Mouse (Mus musculus): ENCODE results near the gene Rxrg. TPM values are rescaled to one million over a fixed set of nuclear protein-coding genes. Genes with fewer than 3 reads are reported as not detected.

The Rxrg gene
- polyA plus RNA-seq, 1 experiment from 2014 or later = 5.1 TPM

GRCm38 (mm10) chr1:167617131-167617530 lies 18.9 kb downstream of the Rxrg start:
- WGBS = 86% methylated on average over 14 of the region's 14 CpGs
- H3K9me3 ChIP-seq = no peaks in the 10 kb centered on the region
- H3K27me3 ChIP-seq (ENCODE audit: insufficient read depth, poor library complexity, severe bottlenecking) = no peaks in the 10 kb centered on the region
- H3K4me1 ChIP-seq (replicated peaks) = peaks cover 6% of the 10 kb centered on the region; the same call in 1 of the 2 replicates
- H3K36me3 ChIP-seq = no peaks in the 10 kb centered on the region
- H3K4me3 ChIP-seq = no peak overlapping the region
- H3K27ac ChIP-seq = no peak overlapping the region
- DNase-seq (ENCODE audit: low spot score) = no peak

GRCm38 (mm10) chr1:167617995-167618489 lies 19.9 kb downstream of the Rxrg start:
- no peaks in the 10 kb centered on the region for H3K36me3 ChIP-seq
- H3K9me3 ChIP-seq = no peaks in the 10 kb centered on the region
- H3K4me1 ChIP-seq (replicated peaks) = peaks cover 6% of the 10 kb centered on the region; the same call in 1 of the 2 replicates
- WGBS = 80% methylated on average over 18 of the region's 18 CpGs
- H3K27me3 ChIP-seq (ENCODE audit: insufficient read depth, poor library complexity, severe bottlenecking) = no peaks in the 10 kb centered on the region
- H3K27ac ChIP-seq = no peak overlapping the region
- H3K4me3 ChIP-seq = no peak overlapping the region
- DNase-seq (ENCODE audit: low spot score) = no peak

GRCm38 (mm10) chr1:167620206-167620795 lies 22.1 kb downstream of the Rxrg start:
- Histone ChIP-seq H3K36me3 (no peaks in the 10 kb centered on the region), H3K4me1 (replicated peaks) (peaks cover 6% of the 10 kb centered on the region; the same call in 1 of the 2 replicates), H3K27me3 (ENCODE audit: insufficient read depth, poor library complexity, severe bottlenecking) (no peaks in the 10 kb centered on the region), H3K9me3 (no peaks in the 10 kb centered on the region), H3K4me3 (no peak overlapping the region), H3K27ac (no peak overlapping the region)
- 65% methylated on average over 15 of the region's 15 CpGs for WGBS
- DNase-seq (ENCODE audit: low spot score) = no peak

- H3K36me3 ChIP-seq = no peaks in the 10 kb centered on the region
- no peak overlapping the region for H3K4me3 ChIP-seq
- DNase-seq (ENCODE audit: low spot score) = no peak
- no peaks in the 10 kb centered on the region for H3K4me1 ChIP-seq (replicated peaks)
- H3K9me3 ChIP-seq = no peaks in the 10 kb centered on the region
- WGBS = 85% methylated on average over 3 of the region's 3 CpGs
- H3K27ac ChIP-seq = no peak overlapping the region
- H3K27me3 ChIP-seq (ENCODE audit: insufficient read depth, poor library complexity, severe bottlenecking) = no peaks in the 10 kb centered on the region
Measured at GRCm38 (mm10) chr1:167625098-167625497, 26.9 kb downstream of the Rxrg start.

- H3K27me3 ChIP-seq (ENCODE audit: insufficient read depth, poor library complexity, severe bottlenecking) = 0 out of 2 replicates have a peak, but pooled peaks cover 3% of the 10 kb centered on the region
- no peak for DNase-seq (ENCODE audit: low spot score)
- WGBS = 92% methylated on average over 6 of the region's 6 CpGs
- H3K36me3 ChIP-seq = no peaks in the 10 kb centered on the region
- H3K4me3 ChIP-seq = no peak overlapping the region
- H3K9me3 ChIP-seq = no peaks in the 10 kb centered on the region
- no peak overlapping the region for H3K27ac ChIP-seq
- H3K4me1 ChIP-seq (replicated peaks) = no peaks in the 10 kb centered on the region
Measured at GRCm38 (mm10) chr1:167631765-167632164, 33.6 kb downstream of the Rxrg start.

- no peaks in the 10 kb centered on the region for H3K36me3 ChIP-seq
- H3K4me1 ChIP-seq (replicated peaks) = no peaks in the 10 kb centered on the region
- DNase-seq (ENCODE audit: low spot score) = no peak
- H3K27ac ChIP-seq = no peak overlapping the region
- no peaks in the 10 kb centered on the region for H3K9me3 ChIP-seq
- 0 out of 2 replicates have a peak, but pooled peaks cover 9% of the 10 kb centered on the region for H3K27me3 ChIP-seq (ENCODE audit: insufficient read depth, poor library complexity, severe bottlenecking)
- H3K4me3 ChIP-seq = no peak overlapping the region
- 53% methylated on average over 12 of the region's 12 CpGs for WGBS
Measured at GRCm38 (mm10) chr1:167635702-167636101, 37.5 kb downstream of the Rxrg start.

GRCm38 (mm10) chr1:167636948-167637347 lies 38.8 kb downstream of the Rxrg start:
- H3K4me3 ChIP-seq = no peak overlapping the region
- peaks cover 9% of the 10 kb centered on the region; the same call in 1 of the 2 replicates for H3K27me3 ChIP-seq (ENCODE audit: insufficient read depth, poor library complexity, severe bottlenecking)
- no peaks in the 10 kb centered on the region for H3K4me1 ChIP-seq (replicated peaks)
- WGBS = 21% methylated on average over 3 of the region's 3 CpGs
- H3K36me3 ChIP-seq = no peaks in the 10 kb centered on the region
- DNase-seq (ENCODE audit: low spot score) = peak; percentile 68
- H3K9me3 ChIP-seq = no peaks in the 10 kb centered on the region
- no peak overlapping the region for H3K27ac ChIP-seq

- WGBS = 30% methylated on average over 13 of the region's 13 CpGs
- peak; percentile 59 for DNase-seq (ENCODE audit: low spot score)
- Histone ChIP-seq H3K4me1 (replicated peaks) (no peaks in the 10 kb centered on the region), H3K27ac (no peak overlapping the region), H3K9me3 (no peaks in the 10 kb centered on the region), H3K4me3 (no peak overlapping the region), H3K27me3 (ENCODE audit: insufficient read depth, poor library complexity, severe bottlenecking) (peaks cover 14% of the 10 kb centered on the region; the same call in 1 of the 2 replicates), H3K36me3 (no peaks in the 10 kb centered on the region)
Measured at GRCm38 (mm10) chr1:167638053-167638452, 39.9 kb downstream of the Rxrg start.

GRCm38 (mm10) chr1:167638901-167639300 lies 40.7 kb downstream of the Rxrg start:
- Histone ChIP-seq H3K4me1 (replicated peaks) (no peaks in the 10 kb centered on the region), H3K27ac (no peak overlapping the region), H3K27me3 (ENCODE audit: insufficient read depth, poor library complexity, severe bottlenecking) (peaks cover 22% of the 10 kb centered on the region), H3K4me3 (no peak overlapping the region), H3K9me3 (no peaks in the 10 kb centered on the region), H3K36me3 (no peaks in the 10 kb centered on the region)
- no peak for DNase-seq (ENCODE audit: low spot score)
- 88% methylated on average over 9 of the region's 9 CpGs for WGBS

- 19% methylated on average over 16 of the region's 16 CpGs for WGBS
- peak; percentile 87 for DNase-seq (ENCODE audit: low spot score)
- H3K4me3 ChIP-seq = no peak overlapping the region
- H3K4me1 ChIP-seq (replicated peaks) = no peaks in the 10 kb centered on the region
- H3K9me3 ChIP-seq = no peaks in the 10 kb centered on the region
- no peak overlapping the region for H3K27ac ChIP-seq
- no peaks in the 10 kb centered on the region for H3K36me3 ChIP-seq
- H3K27me3 ChIP-seq (ENCODE audit: insufficient read depth, poor library complexity, severe bottlenecking) = peaks cover 17% of the 10 kb centered on the region
Measured at GRCm38 (mm10) chr1:167644866-167645537, 46.8 kb downstream of the Rxrg start.

- H3K4me3 ChIP-seq = no peak overlapping the region
- no peak overlapping the region for H3K27ac ChIP-seq
- DNase-seq (ENCODE audit: low spot score) = no peak
- H3K36me3 ChIP-seq = no peaks in the 10 kb centered on the region
- 85% methylated on average over 3 of the region's 3 CpGs for WGBS
- H3K27me3 ChIP-seq (ENCODE audit: insufficient read depth, poor library complexity, severe bottlenecking) = peaks cover 6% of the 10 kb centered on the region; the same call in 1 of the 2 replicates
- no peaks in the 10 kb centered on the region for H3K4me1 ChIP-seq (replicated peaks)
- H3K9me3 ChIP-seq = no peaks in the 10 kb centered on the region
Measured at GRCm38 (mm10) chr1:167648670-167649069, 50.5 kb downstream of the Rxrg start.

- DNase-seq (ENCODE audit: low spot score) = no peak
- no peak overlapping the region for H3K4me3 ChIP-seq
- no peaks in the 10 kb centered on the region for H3K4me1 ChIP-seq (replicated peaks)
- H3K9me3 ChIP-seq = no peaks in the 10 kb centered on the region
- H3K36me3 ChIP-seq = no peaks in the 10 kb centered on the region
- no peak overlapping the region for H3K27ac ChIP-seq
- 82% methylated on average over 11 of the region's 11 CpGs for WGBS
- 0 out of 2 replicates have a peak, but pooled peaks cover under 1% of the 10 kb centered on the region for H3K27me3 ChIP-seq (ENCODE audit: insufficient read depth, poor library complexity, severe bottlenecking)
Measured at GRCm38 (mm10) chr1:167649122-167649633, 51.0 kb downstream of the Rxrg start.

- H3K9me3 ChIP-seq = no peaks in the 10 kb centered on the region
- H3K27me3 ChIP-seq (ENCODE audit: insufficient read depth, poor library complexity, severe bottlenecking) = peaks cover 9% of the 10 kb centered on the region
- H3K36me3 ChIP-seq = no peaks in the 10 kb centered on the region
- no peaks in the 10 kb centered on the region for H3K4me1 ChIP-seq (replicated peaks)
- no peak for DNase-seq (ENCODE audit: low spot score)
- H3K4me3 ChIP-seq = no peak overlapping the region
- H3K27ac ChIP-seq = no peak overlapping the region
- WGBS = 79% methylated on average over 2 of the region's 2 CpGs
Measured at GRCm38 (mm10) chr1:167652336-167652735, 54.2 kb downstream of the Rxrg start.

Data from hindbrain, embryonic 10.5 days (tissue).